Mouse (Mus musculus): ENCODE measurements around the gene Gnao1. TPM values are rescaled to one million over a fixed set of nuclear protein-coding genes. Genes with fewer than 3 reads are reported as not detected.

The Gnao1 gene
- 11.6 and 11.7 TPM in 2 replicates for polyA plus RNA-seq (2015; fragmentation: Nextera tagmentation; extraction: Ambion mirVana)

DNA sequence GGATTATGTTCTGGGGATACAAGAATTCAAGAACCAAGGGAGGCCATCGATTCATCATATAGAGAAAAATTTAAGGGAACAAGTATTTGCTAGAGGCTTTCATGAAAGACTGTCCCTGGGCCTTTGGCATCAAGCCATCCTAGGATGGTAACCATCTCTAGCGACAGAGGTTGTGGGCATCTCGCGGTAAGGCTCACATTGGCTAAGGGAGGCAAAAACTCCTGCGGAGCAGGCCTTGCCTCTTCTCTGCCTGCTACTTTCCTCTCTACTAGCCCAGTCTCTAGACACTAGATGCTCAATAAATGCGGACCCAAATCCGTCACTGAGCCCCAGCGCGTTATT is at the start of gene Gnao1:
Gene Gnao1, plus strand, starts transcription at position 281 of the 342 bp plus-strand sequence.
- H3K27ac ChIP-seq (ENCODE audit: low read length), result peak within 1 kb of the TSS; percentile 39; the same call in 1 of the 2 replicates
- 14% methylated on average over 9 of the region's 9 CpGs for WGBS
- peak within 1 kb of the TSS; percentile 79 for H3K4me2 ChIP-seq (ENCODE audit: low read depth, low read length)
- no peaks in the 10 kb centered on the region for H3K36me3 ChIP-seq (ENCODE audit: control insufficient read depth, insufficient read depth, low read length)
- H3K27me3 ChIP-seq (ENCODE audit: control insufficient read depth, insufficient read depth, low read length), result peaks cover 15% of the 10 kb centered on the region
- H3K4me3 ChIP-seq (replicated peaks; ENCODE audit: low read length), result peak within 1 kb of the TSS; percentile 71
- no peaks in the 10 kb centered on the region for H3K9me3 ChIP-seq (replicated peaks; ENCODE audit: control insufficient read depth, low read length)
- peak within 1 kb of the TSS; percentile 79 for H3K9ac ChIP-seq (ENCODE audit: low read length)
- H3K4me1 ChIP-seq (ENCODE audit: control insufficient read depth, insufficient read depth, low read length), result peaks cover 15% of the 10 kb centered on the region
- no peak for ATAC-seq (ENCODE audit: insufficient read depth, low FRiP score)

DNA sequence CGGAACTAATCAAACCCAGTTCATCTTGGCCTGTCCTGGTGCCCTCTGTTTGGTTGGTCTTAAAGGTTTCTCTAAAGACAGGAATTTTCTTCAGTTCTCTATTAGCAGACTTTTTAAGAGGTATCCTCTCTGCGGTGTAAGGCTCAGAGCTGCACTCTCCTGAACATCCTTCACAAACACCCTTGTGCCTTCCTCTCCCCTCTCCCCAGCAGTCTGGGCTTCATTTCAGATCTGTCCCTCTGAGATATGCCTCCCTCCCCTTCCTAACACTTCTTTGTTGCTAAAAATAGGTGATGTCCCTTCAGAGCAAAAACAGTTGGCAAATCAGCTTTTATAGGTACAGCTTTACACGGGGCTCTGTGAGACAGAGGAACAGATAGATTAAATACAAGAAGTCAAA is 32.2 kb upstream of the Gnao1 start:
- H3K27me3 ChIP-seq (ENCODE audit: control insufficient read depth, insufficient read depth, low read length), result no peaks in the 10 kb centered on the region
- no peak overlapping the region for H3K4me3 ChIP-seq (replicated peaks; ENCODE audit: low read length)
- H3K4me2 ChIP-seq (ENCODE audit: low read depth, low read length), result no peak overlapping the region
- no peaks in the 10 kb centered on the region for H3K4me1 ChIP-seq (ENCODE audit: control insufficient read depth, insufficient read depth, low read length)
- 49% methylated on average over 3 of the region's 3 CpGs for WGBS
- no peaks in the 10 kb centered on the region for H3K36me3 ChIP-seq (ENCODE audit: control insufficient read depth, insufficient read depth, low read length)
- H3K9me3 ChIP-seq (replicated peaks; ENCODE audit: control insufficient read depth, low read length), result no peaks in the 10 kb centered on the region
- no peak for ATAC-seq (ENCODE audit: insufficient read depth, low FRiP score)
- no peak overlapping the region for H3K9ac ChIP-seq (ENCODE audit: low read length)
- no peak overlapping the region for H3K27ac ChIP-seq (ENCODE audit: low read length)

DNA sequence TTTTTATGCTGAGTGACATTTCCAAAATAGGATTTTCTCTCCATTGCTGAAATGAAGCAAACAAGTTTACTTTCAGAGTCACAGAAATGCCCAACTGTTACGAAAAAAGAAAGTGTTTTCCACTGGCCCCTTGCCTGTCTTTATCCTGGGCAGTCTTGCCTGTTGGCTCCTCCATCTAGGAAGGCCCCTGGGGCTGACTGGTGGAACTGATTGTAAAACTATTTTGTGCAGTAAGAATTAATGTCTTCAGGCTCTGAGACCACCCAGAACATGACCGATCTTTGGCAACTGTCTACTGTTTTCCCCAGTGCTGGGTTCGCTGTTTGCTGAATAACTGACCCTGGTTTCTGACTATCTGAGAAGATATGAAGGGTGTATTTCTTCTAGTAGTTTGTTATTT is 540 bp upstream of the Gnao1 start:
- ATAC-seq (ENCODE audit: insufficient read depth, low FRiP score), result no peak
- Histone ChIP-seq H3K9ac (ENCODE audit: low read length) (no peak overlapping the region), H3K4me2 (ENCODE audit: low read depth, low read length) (no peak overlapping the region)

DNA sequence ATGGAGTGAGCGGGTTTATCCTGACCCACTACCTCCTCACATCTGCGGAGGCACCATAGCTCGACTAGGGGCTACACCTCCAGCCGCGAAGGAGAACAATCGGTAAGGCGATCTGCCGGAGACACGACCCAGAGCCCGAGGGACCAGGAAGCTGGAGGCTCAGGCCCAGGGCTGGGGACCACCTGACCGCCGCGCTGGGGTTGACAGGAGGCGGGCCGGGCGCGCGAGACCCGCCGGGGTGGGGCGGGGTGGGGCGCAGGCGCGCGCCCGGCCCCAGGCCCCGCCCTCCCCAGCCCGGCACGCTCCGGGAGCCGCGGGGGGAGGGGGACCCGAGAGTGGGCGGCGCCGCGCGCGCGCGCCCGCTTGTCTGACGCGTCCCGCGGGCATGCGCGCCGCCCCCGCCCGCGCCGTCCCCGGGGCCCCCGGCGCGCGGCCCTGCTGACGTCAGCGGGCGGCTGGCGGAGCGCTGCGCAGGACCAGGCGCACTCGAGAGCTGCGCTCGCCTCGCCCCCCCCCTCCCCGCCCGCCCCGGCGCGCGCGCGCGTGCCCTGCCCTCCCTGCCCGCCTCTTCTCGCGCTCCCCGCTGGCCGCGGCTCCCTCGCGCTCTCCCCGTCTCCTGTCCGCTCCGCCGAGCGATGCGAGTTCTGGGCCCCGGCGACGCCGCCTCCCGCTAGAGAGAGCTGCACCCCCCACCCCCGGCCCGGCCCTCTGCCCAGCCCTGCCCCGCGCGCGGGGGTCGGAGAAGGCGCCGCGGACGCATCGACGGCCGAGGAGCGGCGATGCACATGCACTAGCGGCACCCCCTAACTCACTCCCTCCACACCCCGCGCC is 477 bp downstream of the Gnao1 start:
- Histone ChIP-seq H3K9ac (ENCODE audit: low read length) (peak overlapping the region; percentile 79), H3K4me1 (ENCODE audit: control insufficient read depth, insufficient read depth, low read length) (peaks cover 15% of the 10 kb centered on the region), H3K27me3 (ENCODE audit: control insufficient read depth, insufficient read depth, low read length) (peaks cover 15% of the 10 kb centered on the region), H3K27ac (ENCODE audit: low read length) (peak overlapping the region; percentile 39; the same call in 1 of the 2 replicates), H3K4me2 (ENCODE audit: low read depth, low read length) (peak overlapping the region; percentile 79), H3K4me3 (replicated peaks; ENCODE audit: low read length) (peak overlapping the region; percentile 71), H3K36me3 (ENCODE audit: control insufficient read depth, insufficient read depth, low read length) (no peaks in the 10 kb centered on the region), H3K9me3 (replicated peaks; ENCODE audit: control insufficient read depth, low read length) (no peaks in the 10 kb centered on the region)
- peak; percentile 91 for ATAC-seq (ENCODE audit: insufficient read depth, low FRiP score)
- WGBS, result under 1% methylated on average over 87 of the region's 116 CpGs

More for the DNA sequence above, 540 bp upstream of the Gnao1 start:
- 66% methylated on average over 3 of the region's 3 CpGs for WGBS
- H3K4me1 ChIP-seq (ENCODE audit: control insufficient read depth, insufficient read depth, low read length), result peaks cover 15% of the 10 kb centered on the region
- no peak overlapping the region for H3K4me3 ChIP-seq (replicated peaks; ENCODE audit: low read length)
- H3K27me3 ChIP-seq (ENCODE audit: control insufficient read depth, insufficient read depth, low read length), result peaks cover 14% of the 10 kb centered on the region
- H3K36me3 ChIP-seq (ENCODE audit: control insufficient read depth, insufficient read depth, low read length), result no peaks in the 10 kb centered on the region
- H3K27ac ChIP-seq (ENCODE audit: low read length), result no peak overlapping the region
- H3K9me3 ChIP-seq (replicated peaks; ENCODE audit: control insufficient read depth, low read length), result no peaks in the 10 kb centered on the region

DNA sequence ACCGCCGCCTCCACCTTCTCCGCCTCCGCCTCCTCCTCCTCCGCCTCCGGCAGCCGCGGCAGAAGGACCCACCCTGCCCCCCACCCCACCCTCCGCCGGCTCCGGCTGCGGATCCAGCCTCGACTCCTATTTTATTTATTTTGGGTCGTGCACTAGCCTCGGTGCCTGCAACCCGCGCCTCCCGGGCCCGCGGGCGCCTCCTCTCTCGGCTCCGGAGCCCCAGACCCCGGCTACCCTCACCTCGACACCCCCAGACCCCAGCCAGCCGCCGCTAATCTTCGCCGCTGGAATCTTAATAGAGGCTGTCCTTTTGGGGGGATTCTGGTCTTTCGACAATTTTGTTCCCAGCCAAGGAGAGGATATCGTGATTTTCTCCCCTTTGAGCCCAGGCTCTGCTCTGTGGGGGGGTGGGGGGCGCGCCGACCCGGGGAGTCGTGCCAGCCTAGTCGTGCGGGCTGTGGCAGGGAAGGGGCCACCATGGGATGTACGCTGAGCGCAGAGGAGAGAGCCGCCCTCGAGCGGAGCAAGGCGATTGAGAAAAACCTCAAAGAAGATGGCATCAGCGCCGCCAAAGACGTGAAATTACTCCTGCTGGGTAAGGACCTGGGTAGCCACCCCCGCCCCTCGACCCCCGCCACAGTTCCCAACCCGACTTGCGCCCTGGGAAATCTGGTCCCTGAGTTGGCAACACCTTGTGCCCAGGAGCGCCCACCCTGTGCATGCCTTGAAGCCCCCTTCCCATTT is 1.3 kb downstream of the Gnao1 start:
- Histone ChIP-seq H3K9ac (ENCODE audit: low read length) (peak overlapping the region; percentile 79), H3K4me1 (ENCODE audit: control insufficient read depth, insufficient read depth, low read length) (peaks cover 15% of the 10 kb centered on the region), H3K9me3 (replicated peaks; ENCODE audit: control insufficient read depth, low read length) (no peaks in the 10 kb centered on the region), H3K27ac (ENCODE audit: low read length) (peak overlapping the region; percentile 39), H3K36me3 (ENCODE audit: control insufficient read depth, insufficient read depth, low read length) (no peaks in the 10 kb centered on the region), H3K27me3 (ENCODE audit: control insufficient read depth, insufficient read depth, low read length) (peaks cover 15% of the 10 kb centered on the region), H3K4me2 (ENCODE audit: low read depth, low read length) (peak overlapping the region; percentile 79), H3K4me3 (replicated peaks; ENCODE audit: low read length) (peak overlapping the region; percentile 71)
- ATAC-seq (ENCODE audit: insufficient read depth, low FRiP score), result no peak
- WGBS, result under 1% methylated on average over 47 of the region's 53 CpGs

DNA sequence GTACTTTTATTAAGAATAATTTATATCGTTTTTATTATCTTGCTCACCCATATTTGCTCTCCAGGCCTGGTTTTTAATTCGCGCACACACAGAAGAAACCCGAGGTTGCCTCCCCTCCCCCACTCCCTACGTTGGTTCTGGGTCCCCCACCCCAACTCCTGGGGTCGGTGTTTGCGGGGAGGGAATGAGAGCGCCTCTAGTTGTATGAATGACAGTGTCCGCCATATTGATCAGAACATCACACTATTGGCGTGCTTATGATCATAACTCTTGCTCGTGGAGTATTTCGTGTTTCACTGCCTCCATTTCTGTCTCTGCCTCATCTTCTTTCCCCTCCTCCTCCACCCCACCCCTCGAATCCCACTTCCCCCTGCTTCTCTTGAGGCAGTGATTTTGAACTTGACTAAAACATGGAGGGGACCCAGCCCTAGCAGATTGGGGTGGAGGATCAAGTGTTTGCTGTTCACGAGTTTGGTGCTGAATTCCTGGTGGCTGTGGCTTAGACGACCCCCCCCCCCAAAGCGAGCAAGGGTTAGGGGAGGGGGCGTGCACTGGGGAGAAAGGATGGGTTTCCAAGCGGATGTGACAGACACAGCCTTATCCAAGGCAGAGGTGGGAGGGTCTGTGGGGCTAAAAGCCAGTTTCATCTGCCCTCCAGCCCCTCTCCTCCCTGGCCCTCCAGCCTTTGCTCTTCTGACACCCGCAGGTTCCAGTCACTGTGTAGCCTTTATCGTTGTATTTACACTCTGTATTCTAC is 2.1 kb downstream of the Gnao1 start:
- H3K36me3 ChIP-seq (ENCODE audit: control insufficient read depth, insufficient read depth, low read length), result no peaks in the 10 kb centered on the region
- peak overlapping the region; percentile 71 for H3K4me3 ChIP-seq (replicated peaks; ENCODE audit: low read length)
- WGBS, result 17% methylated on average over 20 of the region's 20 CpGs
- H3K27me3 ChIP-seq (ENCODE audit: control insufficient read depth, insufficient read depth, low read length), result peaks cover 15% of the 10 kb centered on the region
- H3K4me1 ChIP-seq (ENCODE audit: control insufficient read depth, insufficient read depth, low read length), result peaks cover 15% of the 10 kb centered on the region
- H3K9me3 ChIP-seq (replicated peaks; ENCODE audit: control insufficient read depth, low read length), result no peaks in the 10 kb centered on the region
- no peak overlapping the region for H3K27ac ChIP-seq (ENCODE audit: low read length)
- peak overlapping the region; percentile 79 for H3K4me2 ChIP-seq (ENCODE audit: low read depth, low read length)
- peak overlapping the region; percentile 79; the same call in 1 of the 2 replicates for H3K9ac ChIP-seq (ENCODE audit: low read length)
- ATAC-seq (ENCODE audit: insufficient read depth, low FRiP score), result no peak

DNA sequence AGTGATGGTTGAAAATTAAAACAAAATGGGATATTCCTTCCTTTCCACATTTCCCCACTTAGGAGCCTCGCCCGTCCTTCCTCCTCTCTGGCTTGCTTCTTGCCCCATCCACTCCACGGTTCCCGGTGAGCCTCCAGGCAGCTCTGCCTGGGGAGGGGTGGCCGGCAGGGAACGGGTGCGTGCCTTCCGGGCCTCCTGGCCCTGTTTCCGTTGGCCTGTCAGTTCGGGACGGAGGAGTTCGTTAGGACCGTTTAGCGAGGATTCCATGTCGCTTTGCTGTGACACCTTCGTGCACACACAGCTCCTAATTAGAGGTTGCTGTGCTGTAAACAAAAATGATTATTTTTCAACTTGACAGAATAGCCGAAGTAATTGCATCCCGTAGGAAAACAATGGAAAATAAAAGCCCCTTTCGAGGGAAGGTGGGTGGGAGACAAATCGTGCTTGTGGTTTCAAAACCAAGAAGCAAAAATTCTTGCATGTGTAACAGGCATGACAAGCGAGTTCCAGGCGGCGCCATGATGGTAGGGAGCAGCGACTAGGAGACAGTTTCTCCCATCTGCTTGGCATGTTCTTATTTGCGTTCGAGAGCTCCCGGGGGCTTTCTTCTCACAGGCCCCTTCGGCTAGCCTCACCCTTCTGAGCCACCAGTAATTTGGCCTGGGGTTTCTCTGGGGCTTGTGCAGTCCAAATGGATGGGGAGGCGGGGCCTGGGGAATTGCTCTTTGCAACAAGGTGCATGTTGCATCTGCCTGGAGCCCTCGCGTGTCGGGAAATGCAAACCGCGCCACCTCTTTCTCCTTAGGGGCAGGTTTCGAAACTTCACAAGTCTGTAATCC is 3.0 kb downstream of the Gnao1 start:
- WGBS, result 14% methylated on average over 35 of the region's 35 CpGs
- Histone ChIP-seq H3K4me2 (ENCODE audit: low read depth, low read length) (peak overlapping the region; percentile 79), H3K27ac (ENCODE audit: low read length) (no peak overlapping the region), H3K9me3 (replicated peaks; ENCODE audit: control insufficient read depth, low read length) (no peaks in the 10 kb centered on the region), H3K4me1 (ENCODE audit: control insufficient read depth, insufficient read depth, low read length) (peaks cover 15% of the 10 kb centered on the region), H3K36me3 (ENCODE audit: control insufficient read depth, insufficient read depth, low read length) (no peaks in the 10 kb centered on the region), H3K4me3 (replicated peaks; ENCODE audit: low read length) (peak overlapping the region; percentile 71), H3K9ac (ENCODE audit: low read length) (0 out of 2 replicates have a peak overlapping the region, but pooled peaks have one; percentile 28), H3K27me3 (ENCODE audit: control insufficient read depth, insufficient read depth, low read length) (peaks cover 15% of the 10 kb centered on the region)
- ATAC-seq (ENCODE audit: insufficient read depth, low FRiP score), result no peak

DNA sequence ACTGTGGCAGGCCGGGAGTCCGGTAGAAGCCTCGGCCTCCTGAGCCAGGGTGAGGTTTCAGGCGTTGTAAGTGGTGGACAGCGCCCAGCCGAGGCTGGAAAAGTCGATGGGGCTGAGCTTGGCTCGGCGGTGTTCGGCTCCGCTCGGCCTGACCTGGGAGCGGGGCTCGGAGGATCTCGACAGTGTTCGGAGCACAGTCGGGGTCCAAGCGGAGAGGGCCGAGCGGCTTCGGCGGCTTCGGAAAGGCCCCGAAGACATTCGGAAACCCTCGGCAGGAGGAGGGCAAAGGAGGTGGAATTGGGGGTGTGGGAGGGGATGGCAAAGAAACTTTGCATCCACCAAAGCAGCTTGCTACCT is 3.6 kb downstream of the Gnao1 start:
- no peaks in the 10 kb centered on the region for H3K36me3 ChIP-seq (ENCODE audit: control insufficient read depth, insufficient read depth, low read length)
- H3K4me2 ChIP-seq (ENCODE audit: low read depth, low read length), result peak overlapping the region; percentile 79
- ATAC-seq (ENCODE audit: insufficient read depth, low FRiP score), result peak; percentile 83
- no peaks in the 10 kb centered on the region for H3K9me3 ChIP-seq (replicated peaks; ENCODE audit: control insufficient read depth, low read length)
- peaks cover 15% of the 10 kb centered on the region for H3K27me3 ChIP-seq (ENCODE audit: control insufficient read depth, insufficient read depth, low read length)
- H3K27ac ChIP-seq (ENCODE audit: low read length), result no peak overlapping the region
- peak overlapping the region; percentile 71 for H3K4me3 ChIP-seq (replicated peaks; ENCODE audit: low read length)
- H3K9ac ChIP-seq (ENCODE audit: low read length), result 0 out of 2 replicates have a peak overlapping the region, but pooled peaks have one; percentile 28
- H3K4me1 ChIP-seq (ENCODE audit: control insufficient read depth, insufficient read depth, low read length), result peaks cover 15% of the 10 kb centered on the region
- WGBS, result 2% methylated on average over 26 of the region's 26 CpGs
